In the genomic region with DNA sequence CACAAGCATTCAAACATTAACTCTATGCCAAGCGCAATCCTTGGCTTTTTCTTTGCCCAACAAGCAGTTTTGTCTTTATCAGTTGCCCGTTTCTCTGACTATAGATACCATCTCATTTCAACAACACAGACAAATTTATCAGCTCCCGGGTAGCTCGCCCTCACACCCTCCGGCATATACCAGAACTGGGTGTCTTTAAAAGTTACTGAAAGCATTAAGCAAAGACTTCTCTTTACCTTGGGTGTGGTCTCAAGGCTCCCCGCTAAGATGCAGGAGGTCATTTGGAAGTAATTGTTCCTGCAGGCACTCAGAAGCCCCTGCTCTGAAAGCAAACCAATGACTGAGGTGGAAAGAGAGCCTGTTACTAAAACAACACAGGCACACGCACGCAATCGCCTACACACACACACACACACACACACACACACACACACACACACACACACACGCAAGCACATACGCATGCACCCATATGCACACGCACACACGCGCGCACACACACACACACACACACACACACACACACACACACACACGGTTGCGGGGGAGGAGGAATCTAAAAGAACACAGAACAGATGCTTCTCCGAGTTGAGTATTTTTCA, we compare ENCODE assay signal across 9 mouse cellular contexts.
A peak's percentile ranks its signal among the peaks of the same experiment; 100 is the strongest.
DNase-seq lines count a peak whose midpoint lies in the region; ATAC-seq lines count a peak whose summit lies in the region.
"Had no signal": no experiment of that assay in that cellular context is flagged by ENCODE, and none has a peak within 500 bp of the region (broad histone marks: within the 10 kb centered on the region; RNA-seq: fewer than 3 reads in every experiment).

No protein-coding gene starts in this region.

- intact Hi-C loops in left cerebral cortex, postnatal 25 days (cut with DNase I), result loop anchor here (2.0 to 5.0 kb wide), 2 partner anchors 56 to 89 kb away; no protein-coding TSS in a partner anchor

- DNase-seq in layer of hippocampus, adult 11-12 months (ENCODE audit: low spot score), result peak; percentile 47
- DNase-seq in layer of hippocampus, adult 9-10 months (ENCODE audit: low spot score), result no peak
- DNase-seq in layer of hippocampus, adult 18-20 months (ENCODE audit: low spot score in 2 of 2), result peak; percentile 30 to 60
- DNase-seq in left cerebral cortex, postnatal 25 days (ENCODE audit: low spot score in 2 of 2), result peak; percentile 54 to 74
- peak; percentile 35 for DNase-seq in telencephalon, adult 2 months (ENCODE audit: low read depth, low spot score)
- DNase-seq in adipocyte (ENCODE audit: low spot score), result no peak
- no peak for DNase-seq in spleen, postnatal 36 days (ENCODE audit: low spot score in 2 of 2)
- DNase-seq: kidney, postnatal 10 days had no signal

- ATAC-seq in erythroblast, adult 5-6 weeks (replicated peaks; ENCODE audit: low FRiP score, poor library complexity, severe bottlenecking), result no peak

Comparison
In these comparisons a context has a peak if more than half of its experiments do, and no peak if none do; other contexts are left out.
1. DNase-seq: peak in layer of hippocampus, adult 11-12 months (single experiment), layer of hippocampus, adult 18-20 months (2 of 2), left cerebral cortex, postnatal 25 days (2 of 2) and telencephalon, adult 2 months (single experiment); none in layer of hippocampus, adult 9-10 months (single experiment), adipocyte (single experiment) and spleen, postnatal 36 days (0 of 2).